Comparison of ENCODE assay signal across 17 mouse cellular contexts in the genomic region with DNA sequence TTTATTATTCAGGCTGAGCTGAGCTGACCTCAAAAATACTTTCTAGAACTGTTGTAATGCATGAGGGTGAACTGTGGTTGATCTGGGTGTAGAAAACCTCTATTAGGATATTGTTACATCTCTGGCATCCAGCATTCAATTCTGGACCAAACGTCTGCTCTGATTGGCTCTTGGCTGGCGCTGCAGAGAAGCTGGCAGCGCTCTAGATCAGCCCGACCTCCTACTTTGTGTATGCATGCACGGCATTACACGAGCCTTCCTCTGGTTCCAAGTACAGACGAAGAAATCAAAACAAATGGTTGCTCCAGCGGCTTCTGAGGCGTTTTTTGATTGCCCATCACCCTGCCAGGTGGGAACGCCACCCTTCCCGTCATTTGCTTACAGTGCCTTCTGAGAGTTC.
DNase-seq lines count a peak whose midpoint lies in the region; ATAC-seq and TF ChIP-seq lines count a peak whose summit lies in the region.
"Had no signal": no experiment of that assay in that cellular context is flagged by ENCODE, and none has a peak within 500 bp of the region (broad histone marks: within the 10 kb centered on the region; RNA-seq: fewer than 3 reads in every experiment).

No protein-coding gene starts in this region.

- peak; percentile 82 for ATAC-seq in frontal cortex, adult (ENCODE audit: low TSS enrichment)
- peak; percentile 70; the same call in 1 of the 2 replicates for ATAC-seq in embryonic facial prominence, embryonic 14.5 days (ENCODE audit: low read depth)
- ATAC-seq in forebrain, postnatal 0 days: peak; percentile 83
- ATAC-seq in stomach, postnatal 0 days (ENCODE audit: low FRiP score, low TSS enrichment): no peak
- ATAC-seq: CD4-positive, CD25-positive, alpha-beta regulatory T cell, adult 4 months; intestine, postnatal 0 days; liver, postnatal 0 days had no signal

- no peak for TF ChIP-seq CTCF in lung, adult 2 months (IDR thresholded peaks at IDR 0.05; ENCODE audit: insufficient read depth, low read length)
- TF ChIP-seq CTCF in forebrain, postnatal 0 days (IDR thresholded peaks at IDR 0.05; ENCODE audit: low read depth): no peak
- TF ChIP-seq CTCF in stomach, postnatal 0 days (IDR thresholded peaks at IDR 0.05; ENCODE audit: low read depth): no peak

- no peak overlapping the region for H3K9ac ChIP-seq in embryonic facial prominence, embryonic 14.5 days (ENCODE audit: low read depth, low read length)
- no peak overlapping the region for H3K9ac ChIP-seq in forebrain, postnatal 0 days
- H3K9ac ChIP-seq in stomach, postnatal 0 days (ENCODE audit: low read length): no peak overlapping the region
- H3K9ac ChIP-seq: hindbrain, embryonic 14.5 days; limb, embryonic 15.5 days; liver, postnatal 0 days had no signal

- no peak overlapping the region for H3K27ac ChIP-seq in embryonic facial prominence, embryonic 14.5 days (replicated peaks; ENCODE audit: low read depth, low read length)
- peak overlapping the region; percentile 40; the same call in 1 of the 2 replicates for H3K27ac ChIP-seq in forebrain, postnatal 0 days (ENCODE audit: low read depth, low read length)
- H3K27ac ChIP-seq in stomach, postnatal 0 days (replicated peaks): no peak overlapping the region
- H3K27ac ChIP-seq: hindbrain, embryonic 14.5 days; limb, embryonic 15.5 days had no signal

- no peaks in the 10 kb centered on the region for H3K36me3 ChIP-seq in embryonic facial prominence, embryonic 14.5 days (ENCODE audit: control insufficient read depth, insufficient read depth, low read length)
- peaks cover 15% of the 10 kb centered on the region for H3K36me3 ChIP-seq in forebrain, postnatal 0 days (ENCODE audit: insufficient read depth)
- no peaks in the 10 kb centered on the region for H3K36me3 ChIP-seq in stomach, postnatal 0 days (ENCODE audit: control insufficient read depth, insufficient read depth, low read length)
- H3K36me3 ChIP-seq: limb, embryonic 15.5 days had no signal

- DNase-seq in frontal cortex, postnatal 25 days (ENCODE audit: low spot score in 2 of 2): no peak
- DNase-seq in lung, postnatal 10 days: peak; percentile 7
- no peak for DNase-seq in lung, adult 2 months
- peak; percentile 74 for DNase-seq in embryonic facial prominence, embryonic 14.5 days (ENCODE audit: low spot score)
- peak; percentile 67 for DNase-seq in forebrain, postnatal 0 days
- no peak for DNase-seq in stomach, postnatal 0 days (ENCODE audit: low spot score)
- DNase-seq: adrenal gland, postnatal 10 days; kidney, postnatal 14 days; liver, postnatal 0 days; retina, postnatal 1 day; thymus, postnatal 14 days had no signal

- H3K4me1 ChIP-seq in lung, adult 2 months (ENCODE audit: control insufficient read depth, insufficient read depth, low read length): no peaks in the 10 kb centered on the region
- H3K4me1 ChIP-seq in embryonic facial prominence, embryonic 14.5 days (ENCODE audit: control insufficient read depth, insufficient read depth, low read length): no peaks in the 10 kb centered on the region
- 0 out of 2 replicates have a peak, but pooled peaks cover 4% of the 10 kb centered on the region for H3K4me1 ChIP-seq in forebrain, postnatal 0 days (ENCODE audit: insufficient read depth)
- H3K4me1 ChIP-seq in stomach, postnatal 0 days (replicated peaks; ENCODE audit: control insufficient read depth, insufficient read depth): no peaks in the 10 kb centered on the region
- H3K4me1 ChIP-seq: limb, embryonic 15.5 days had no signal

- no peak for TF ChIP-seq POLR2A in lung, adult 2 months (IDR thresholded peaks at IDR 0.05; ENCODE audit: borderline replicate concordance, extremely low read depth, low read depth, low read length)

- 45% methylated on average over 11 of the region's 11 CpGs for WGBS in lung, adult 2 months
- 70% methylated on average over 11 of the region's 11 CpGs for WGBS in embryonic facial prominence, embryonic 14.5 days
- 41% methylated on average over 11 of the region's 11 CpGs for whole genome bisulfite sequencing in forebrain, postnatal 0 days
- 54% methylated on average over 11 of the region's 11 CpGs for WGBS in stomach, postnatal 0 days

- 0 out of 2 replicates have a peak overlapping the region, but pooled peaks have one; percentile 4 for H3K4me2 ChIP-seq in embryonic facial prominence, embryonic 14.5 days (ENCODE audit: low read depth, low read length)
- H3K4me2 ChIP-seq in forebrain, postnatal 0 days (ENCODE audit: low read depth): 0 out of 2 replicates have a peak overlapping the region, but pooled peaks have one; percentile 5
- no peak overlapping the region for H3K4me2 ChIP-seq in stomach, postnatal 0 days (replicated peaks; ENCODE audit: low read depth)
- H3K4me2 ChIP-seq: hindbrain, embryonic 14.5 days; limb, embryonic 15.5 days had no signal

- no peak for TF ChIP-seq EP300 in stomach, postnatal 0 days (optimal IDR thresholded peaks at IDR 0.05)

- no peak overlapping the region for H3K4me3 ChIP-seq in lung, adult 2 months (replicated peaks; ENCODE audit: extremely low read depth, low read depth, low read length)
- H3K4me3 ChIP-seq in embryonic facial prominence, embryonic 14.5 days (ENCODE audit: low read depth, low read length): no peak overlapping the region
- no peak overlapping the region for H3K4me3 ChIP-seq in forebrain, postnatal 0 days (ENCODE audit: low read depth, low read length)
- H3K4me3 ChIP-seq in stomach, postnatal 0 days (ENCODE audit: low read depth, low read length): no peak overlapping the region
- H3K4me3 ChIP-seq: limb, embryonic 15.5 days; myocyte had no signal

- H3K27me3 ChIP-seq in embryonic facial prominence, embryonic 14.5 days (replicated peaks; ENCODE audit: control insufficient read depth, insufficient read depth, low read length): no peaks in the 10 kb centered on the region
- no peaks in the 10 kb centered on the region for H3K27me3 ChIP-seq in forebrain, postnatal 0 days (ENCODE audit: insufficient read depth, low read length)
- H3K27me3 ChIP-seq in stomach, postnatal 0 days (ENCODE audit: control insufficient read depth, insufficient read depth, low read length): no peaks in the 10 kb centered on the region
- H3K27me3 ChIP-seq: limb, embryonic 15.5 days had no signal

- H3K9me3 ChIP-seq in embryonic facial prominence, embryonic 14.5 days (ENCODE audit: control insufficient read depth, low read length): no peaks in the 10 kb centered on the region
- H3K9me3 ChIP-seq in forebrain, postnatal 0 days (ENCODE audit: low read length): no peaks in the 10 kb centered on the region
- H3K9me3 ChIP-seq in stomach, postnatal 0 days (ENCODE audit: control insufficient read depth, low read length): no peaks in the 10 kb centered on the region
- H3K9me3 ChIP-seq: limb, embryonic 15.5 days had no signal

Comparison
In these comparisons a context has a peak if more than half of its experiments do, and no peak if none do; other contexts are left out.
1. DNase-seq: peak in lung, postnatal 10 days (single experiment), embryonic facial prominence, embryonic 14.5 days (single experiment) and forebrain, postnatal 0 days (single experiment); none in frontal cortex, postnatal 25 days (0 of 2), lung, adult 2 months (single experiment) and stomach, postnatal 0 days (single experiment).